Mouse (Mus musculus) liver, embryonic 14.5 days (tissue): ENCODE data around the gene Fgfr4. TPM values are rescaled to one million over a fixed set of nuclear protein-coding genes. Genes with fewer than 3 reads are reported as not detected.

Experiments used
- ATAC-seq: fragments of 200-750 bp; cut with Nextera tagmentation; 2 replicates; pipeline ENCODE4 v1.8.0; 2017; ENCODE audit warnings: moderate number of reproducible peaks, mild to moderate bottlenecking, moderate library complexity; ENCODE audit not compliant: insufficient read depth
- DNase-seq, 3 experiments: peaks; one replicate each; pipeline ENCODE4 v3.0.0-alpha.2; 2012 to 2013; ENCODE audit warnings: low read depth in 3 of 3, low spot score in 3 of 3
- H3K27ac ChIP-seq: fragments of 300-500 bp; sonication (generic); 2 replicates; pipeline ENCODE4 v1.5.1; 2014; ENCODE audit warnings: moderate library complexity, mild to moderate bottlenecking, control low read depth, inconsistent platforms
- H3K27me3 ChIP-seq: fragments of 300-500 bp; sonication (generic); 2 replicates; pipeline ENCODE4 v1.6.1; 2014; ENCODE audit warnings: mild to moderate bottlenecking, low read length, moderate library complexity; ENCODE audit not compliant: control insufficient read depth, insufficient read depth
- H3K36me3 ChIP-seq: fragments of 300-500 bp; sonication (generic); replicated peaks from 2 replicates; pipeline ENCODE4 v1.6.1; 2014; ENCODE audit warnings: low read depth; ENCODE audit not compliant: control insufficient read depth, insufficient read depth
- H3K4me1 ChIP-seq, 2 experiments: fragments of 200-500 bp in 1 of 2; fragments of 300-500 bp in 1 of 2; sonication (generic) in 1 of 2; replicated peaks; 2 replicates each; pipeline ENCODE4 v1.6.1; 2012 to 2014; ENCODE audit warnings: antibody characterized with exemption in 1 of 2, inconsistent platforms in 1 of 2, low read length in 1 of 2; ENCODE audit not compliant: control insufficient read depth in 2 of 2, insufficient read depth in 2 of 2
- H3K4me2 ChIP-seq: fragments of 300-500 bp; sonication (generic); 2 replicates; pipeline ENCODE4 v1.6.1; 2014; ENCODE audit warnings: low read depth, mild to moderate bottlenecking, control low read depth, moderate library complexity
- H3K4me3 ChIP-seq, 2 experiments: fragments of 200-500 bp in 1 of 2; fragments of 300-500 bp in 1 of 2; sonication (generic) in 1 of 2; 2 replicates each; pipeline ENCODE4 v1.5.1; 2012 to 2014; ENCODE audit warnings: low read depth in 2 of 2, low read length in 2 of 2, mild to moderate bottlenecking in 2 of 2, control low read depth in 1 of 2, inconsistent platforms in 1 of 2, moderate library complexity in 1 of 2; ENCODE audit not compliant: insufficient read depth in 1 of 2
- H3K9ac ChIP-seq: fragments of 300-500 bp; sonication (generic); replicated peaks from 2 replicates; pipeline ENCODE4 v1.6.1; 2014; ENCODE audit warnings: mild to moderate bottlenecking, control low read depth, moderate library complexity
- H3K9me3 ChIP-seq: fragments of 300-500 bp; sonication (generic); 2 replicates; pipeline ENCODE4 v1.6.1; 2016; ENCODE audit warnings: low read length, mixed read lengths; ENCODE audit not compliant: control insufficient read depth
- CTCF ChIP-seq: IDR thresholded peaks from 2 replicates; pipeline ENCODE4 v1.5.1; 2016; ENCODE audit warnings: antibody characterized with exemption, low read depth, control low read depth
- EP300 ChIP-seq: IDR thresholded peaks from 2 replicates; pipeline ENCODE4 v1.6.1; 2016; ENCODE audit warnings: antibody characterized with exemption, low read depth
- WGBS: fragments of 180-500 bp; shearing (Covaris S2); extraction: QIAGEN DNeasy Blood & Tissue Kit; methylation state at CpG from one replicate; pipeline ENCODE4 v1.1.7; 2014; ENCODE audit not compliant: insufficient replicate concordance; 5-methylcytosine and 5-hydroxymethylcytosine counted together
- polyA plus RNA-seq, 2 experiments: library from polyadenylated mRNA; depleted of rRNA in 1 of 2; stranded (reverse) in 1 of 2; unstranded in 1 of 2; fragments of >200 nt; fragmentation: Nextera tagmentation in 1 of 2; extraction: Ambion mirVana in 1 of 2; gene quantifications; 2 replicates each; pipeline versions ENCODE4 v1.2.1 to v1.2.3; 2012 to 2014

Gene Fgfr4
- polyA plus RNA-seq, 2 experiments, result 3.3 to 3.9 TPM

DNA sequence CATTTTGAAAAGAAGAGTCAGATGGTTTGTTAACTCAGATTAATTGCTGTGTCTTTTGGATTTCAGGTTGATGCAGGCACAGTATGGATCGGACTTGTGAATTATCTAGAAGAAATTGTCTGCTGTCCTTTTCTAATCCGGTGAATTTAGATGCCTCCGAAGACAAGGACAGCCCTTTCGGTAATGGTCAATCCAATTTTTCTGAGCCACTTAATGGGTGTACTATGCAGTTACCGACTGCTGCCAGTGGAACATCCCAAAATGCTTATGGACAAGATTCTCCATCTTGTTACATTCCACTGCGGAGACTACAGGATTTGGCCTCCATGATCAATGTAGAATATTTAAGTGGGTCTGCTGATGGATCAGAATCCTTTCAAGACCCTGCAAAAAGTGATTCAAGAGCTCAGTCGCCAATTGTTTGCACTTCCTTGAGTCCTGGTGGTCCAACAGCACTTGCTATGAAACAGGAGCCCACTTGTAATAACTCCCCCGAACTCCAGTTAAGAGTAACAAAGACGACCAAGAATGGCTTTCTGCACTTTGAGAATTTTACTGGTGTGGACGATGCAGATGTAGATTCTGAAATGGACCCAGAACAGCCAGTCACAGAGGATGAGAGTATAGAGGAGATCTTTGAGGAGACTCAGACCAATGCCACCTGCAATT, 60.8 kb downstream of the Fgfr4 start:
- TF ChIP-seq EP300 (no peak), CTCF (no peak)
- peak overlapping the region; percentile 80 for H3K4me2 ChIP-seq
- H3K9ac ChIP-seq, result peak overlapping the region; percentile 96
- no peaks in the 10 kb centered on the region for H3K27me3 ChIP-seq
- H3K9me3 ChIP-seq, result no peaks in the 10 kb centered on the region
- H3K4me1 ChIP-seq, result peaks cover 26 to 40% of the 10 kb centered on the region in 2 experiments
- peak overlapping the region; percentile 75 for H3K27ac ChIP-seq
- DNase-seq (no peak), ATAC-seq (no peak)
- peaks cover 35% of the 10 kb centered on the region for H3K36me3 ChIP-seq
- whole genome bisulfite sequencing, result 64% methylated on average over 10 of the region's 10 CpGs
- H3K4me3 ChIP-seq, result peak overlapping the region; percentile 89 to 91

Other genes with a start within 250 kb of the Fgfr4 start
- gene Unc5a, start 203.2 kb upstream of the Fgfr4 start, polyA plus RNA-seq (2012; rRNA removed), result 0.37 and 0.56 TPM in 2 replicates
- gene Unc5a, start 203.2 kb upstream of the Fgfr4 start, polyA plus RNA-seq (2014; fragmentation: Nextera tagmentation; extraction: Ambion mirVana), result 0.43 and 0.72 TPM in 2 replicates
- gene Hk3, start 131.3 kb upstream of the Fgfr4 start, polyA plus RNA-seq (2012; rRNA removed), result 3.5 and 3.9 TPM in 2 replicates
- gene Hk3, start 131.3 kb upstream of the Fgfr4 start, polyA plus RNA-seq (2014; fragmentation: Nextera tagmentation; extraction: Ambion mirVana), result 3.3 and 3.8 TPM in 2 replicates
- gene Uimc1, start 52.3 kb upstream of the Fgfr4 start, polyA plus RNA-seq (2012; rRNA removed), result 6.0 and 12.5 TPM in 2 replicates
- 16.0 and 16.6 TPM in 2 replicates for gene Uimc1, start 52.3 kb upstream of the Fgfr4 start, polyA plus RNA-seq (2014; fragmentation: Nextera tagmentation; extraction: Ambion mirVana)
- gene Zfp346, start 47.3 kb upstream of the Fgfr4 start, polyA plus RNA-seq (2012; rRNA removed), result 9.4 and 11.4 TPM in 2 replicates
- 5.6 and 6.1 TPM in 2 replicates for gene Zfp346, start 47.3 kb upstream of the Fgfr4 start, polyA plus RNA-seq (2014; fragmentation: Nextera tagmentation; extraction: Ambion mirVana)
- gene Gm17617, start 19.1 kb upstream of the Fgfr4 start, polyA plus RNA-seq (2012; rRNA removed), result not detected in 2 replicates
- gene Gm17617, start 19.1 kb upstream of the Fgfr4 start, polyA plus RNA-seq (2014; fragmentation: Nextera tagmentation; extraction: Ambion mirVana), result not detected in 2 replicates
- gene Nsd1, start 57.1 kb downstream of the Fgfr4 start, polyA plus RNA-seq (2012; rRNA removed), result 7.0 and 8.0 TPM in 2 replicates
- gene Nsd1, start 57.1 kb downstream of the Fgfr4 start, polyA plus RNA-seq (2014; fragmentation: Nextera tagmentation; extraction: Ambion mirVana), result 13.8 and 15.8 TPM in 2 replicates
- 129 and 130 TPM in 2 replicates for gene Prelid1, start 167.9 kb downstream of the Fgfr4 start, polyA plus RNA-seq (2012; rRNA removed)
- gene Prelid1, start 167.9 kb downstream of the Fgfr4 start, polyA plus RNA-seq (2014; fragmentation: Nextera tagmentation; extraction: Ambion mirVana), result 230 and 238 TPM in 2 replicates
- gene Rab24, start 169.3 kb downstream of the Fgfr4 start, polyA plus RNA-seq (2012; rRNA removed), result 42.3 and 47.1 TPM in 2 replicates
- 43.9 and 50.7 TPM in 2 replicates for gene Rab24, start 169.3 kb downstream of the Fgfr4 start, polyA plus RNA-seq (2014; fragmentation: Nextera tagmentation; extraction: Ambion mirVana)
- 32.6 and 32.8 TPM in 2 replicates for gene Mxd3, start 177.2 kb downstream of the Fgfr4 start, polyA plus RNA-seq (2012; rRNA removed)
- gene Mxd3, start 177.2 kb downstream of the Fgfr4 start, polyA plus RNA-seq (2014; fragmentation: Nextera tagmentation; extraction: Ambion mirVana), result 23.5 and 26.3 TPM in 2 replicates
- gene Lman2, start 210.1 kb downstream of the Fgfr4 start, polyA plus RNA-seq (2012; rRNA removed), result 34.6 and 35.3 TPM in 2 replicates
- gene Lman2, start 210.1 kb downstream of the Fgfr4 start, polyA plus RNA-seq (2014; fragmentation: Nextera tagmentation; extraction: Ambion mirVana), result 50.3 and 51.6 TPM in 2 replicates
- 1.4 and 1.6 TPM in 2 replicates for gene Rgs14, start 217.1 kb downstream of the Fgfr4 start, polyA plus RNA-seq (2012; rRNA removed)
- 1.3 and 1.7 TPM in 2 replicates for gene Rgs14, start 217.1 kb downstream of the Fgfr4 start, polyA plus RNA-seq (2014; fragmentation: Nextera tagmentation; extraction: Ambion mirVana)
- gene Slc34a1, start 245.5 kb downstream of the Fgfr4 start, polyA plus RNA-seq (2012; rRNA removed), result 0.01 TPM in 1 of 2 replicates, not detected in the other
- not detected in 2 replicates for gene Slc34a1, start 245.5 kb downstream of the Fgfr4 start, polyA plus RNA-seq (2014; fragmentation: Nextera tagmentation; extraction: Ambion mirVana)